Mouse (Mus musculus) right cerebral cortex, postnatal 4 days (tissue): ENCODE measurements at regions not wholly inside any gene's neighbourhood (a gene's known extent, or its start where the extent isn't known, plus 50 kb on each side); places are given as distances from the start of the nearest gene placed in this dataset.
A peak's percentile ranks its signal among the peaks of the same experiment; 100 is the strongest.
"Not testable (repeated sequence)": the region's sequence is repeated elsewhere in the genome, so short reads cannot be mapped to it uniquely, and the experiment has no call there.

ENCODE experiments used
- DNase-seq: peaks from one replicate; pipeline ENCODE4 v3.0.0-alpha.2; 2022

- no peak for DNase-seq
Measured at GRCm38 (mm10) chr10:56793074-56793473, 415.9 kb downstream of the Gja1 start.

- no peak for DNase-seq
Measured at GRCm38 (mm10) chr10:56795396-56795795, 418.3 kb downstream of the Gja1 start.

- DNase-seq: no peak
Measured at GRCm38 (mm10) chr10:56799307-56799706, 422.2 kb downstream of the Gja1 start.

- no peak for DNase-seq
Measured at GRCm38 (mm10) chr10:56799745-56800144, 422.6 kb downstream of the Gja1 start.

DNA sequence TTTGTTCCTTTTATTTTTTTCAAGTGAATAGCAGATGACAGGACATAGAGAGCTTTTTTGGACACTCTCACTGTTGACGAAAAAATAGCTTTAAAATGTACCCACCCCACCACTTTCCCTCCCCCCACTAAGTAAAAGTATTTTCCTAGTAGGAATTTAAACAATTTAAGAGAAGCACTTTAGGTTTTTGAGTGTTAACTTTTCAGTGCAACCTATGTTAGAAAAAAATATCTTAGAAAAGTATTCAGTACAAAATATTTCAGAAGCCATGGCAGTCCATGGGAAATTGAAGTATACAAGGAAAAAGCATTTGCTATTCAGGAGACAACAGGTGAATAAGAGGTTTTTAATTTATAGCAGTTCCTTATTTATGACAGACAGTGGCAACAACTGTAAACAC lies 431.9 kb downstream of the Gja1 start:
- DNase-seq: no peak

DNA sequence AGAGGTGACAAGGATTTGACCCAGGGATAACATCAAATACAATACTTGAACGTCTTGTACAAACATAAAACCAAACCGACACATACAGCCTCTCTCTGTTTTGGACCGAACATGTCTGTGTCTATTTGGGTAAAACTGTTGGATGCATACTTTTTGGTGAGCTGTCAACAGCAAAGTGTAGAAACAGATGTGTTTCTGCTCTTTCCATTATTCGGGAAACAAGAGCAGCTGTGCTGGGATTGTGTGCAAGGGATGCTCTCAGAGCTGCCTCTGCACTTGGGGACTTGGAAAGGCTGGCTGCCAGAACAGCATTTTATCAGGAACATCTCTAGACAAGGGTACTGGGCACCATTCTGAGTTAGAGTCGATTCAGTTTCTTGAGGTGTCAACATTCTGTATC lies 445.0 kb downstream of the Gja1 start:
- no peak for DNase-seq

DNA sequence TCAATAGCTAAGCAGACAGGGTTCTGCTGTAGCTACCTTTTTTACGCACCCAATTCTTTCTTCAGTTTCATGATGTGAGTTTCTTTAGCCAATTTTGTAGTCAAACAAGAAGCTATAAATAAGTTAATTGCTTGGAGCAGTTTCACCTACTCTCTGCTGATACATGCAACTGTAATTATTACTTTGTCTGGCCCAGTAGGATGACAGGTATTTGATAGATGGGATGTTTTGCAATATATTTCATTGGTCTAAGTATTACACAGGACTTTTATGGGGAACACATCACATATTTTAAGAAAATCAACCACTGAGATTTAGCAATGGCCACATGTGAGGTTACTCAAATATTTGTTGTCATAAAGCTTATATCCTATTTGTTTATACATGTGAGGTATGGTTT lies 454.2 kb downstream of the Gja1 start:
- no peak for DNase-seq

GRCm38 (mm10) chr10:56831966-56832365 lies 454.8 kb downstream of the Gja1 start:
- no peak for DNase-seq

GRCm38 (mm10) chr10:56836130-56836529 lies 459.0 kb downstream of the Gja1 start:
- DNase-seq: no peak

DNA sequence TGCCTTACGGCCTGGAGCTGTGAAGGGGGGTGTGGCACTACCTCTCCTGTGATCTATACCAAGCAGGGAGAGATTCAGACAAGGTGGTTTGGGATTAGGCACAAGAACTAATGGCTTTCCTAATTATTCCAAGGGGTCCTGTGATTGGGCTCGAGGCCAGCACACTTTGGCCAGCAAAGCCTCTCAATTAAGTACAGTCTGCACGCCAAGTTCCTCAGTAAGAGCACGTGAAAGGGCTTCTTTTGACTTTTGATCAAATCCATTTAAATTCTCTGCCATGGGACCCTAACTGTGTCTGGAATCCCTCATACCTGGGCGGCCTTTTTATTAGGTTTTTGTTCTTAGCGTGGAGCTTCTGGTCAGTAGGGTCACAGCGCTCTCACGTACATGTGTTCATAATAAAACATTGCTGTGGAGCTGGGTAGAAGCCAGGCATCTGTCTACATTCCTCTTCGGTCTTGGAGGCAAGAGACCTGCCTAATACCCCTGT lies 461.9 kb downstream of the Gja1 start:
- DNase-seq: peak; percentile 58

DNA sequence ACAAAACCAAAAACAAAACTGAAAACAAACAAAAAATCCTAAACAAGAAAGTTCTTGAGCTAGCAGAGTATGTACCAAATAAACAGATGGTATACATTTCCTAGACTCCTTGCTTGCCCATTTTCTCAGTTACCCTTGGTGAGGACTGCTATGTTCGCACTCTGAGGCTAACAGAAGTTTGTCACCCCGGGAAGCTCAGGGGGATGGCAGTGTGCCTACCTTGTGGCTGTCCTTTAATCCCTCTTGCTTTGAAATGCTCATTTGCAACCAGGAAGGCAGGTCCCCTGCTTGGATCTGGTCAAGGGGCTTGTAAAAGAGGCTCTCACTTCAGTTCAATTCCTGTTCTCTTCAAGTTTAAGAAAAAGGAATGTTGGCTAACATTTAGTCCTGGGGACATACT lies 462.4 kb downstream of the Gja1 start:
- peak; percentile 22 for DNase-seq

- peak; percentile 24 for DNase-seq
Measured at GRCm38 (mm10) chr10:56840732-56841131, 463.6 kb downstream of the Gja1 start.

- DNase-seq: no peak
Measured at GRCm38 (mm10) chr10:56841486-56841885, 464.4 kb downstream of the Gja1 start.

DNA sequence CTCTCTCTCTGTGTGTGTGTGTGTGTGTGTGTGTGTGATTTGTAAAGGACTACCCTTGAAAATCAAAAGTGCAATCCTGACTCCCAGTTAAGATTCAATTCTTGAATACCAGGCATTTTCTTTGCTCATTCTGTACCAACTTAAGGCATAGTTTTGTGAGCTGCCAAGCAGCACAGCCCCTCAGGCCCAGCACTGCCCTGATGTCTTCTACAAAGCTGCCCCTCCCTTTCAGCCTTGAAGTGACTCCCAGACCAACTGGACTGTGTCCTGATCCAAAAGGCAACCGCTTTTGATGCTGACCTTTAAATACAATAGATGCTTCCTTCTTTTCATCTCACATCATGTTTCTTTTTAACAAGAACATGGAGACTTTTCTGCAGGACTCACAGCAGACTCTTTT lies 464.8 kb downstream of the Gja1 start:
- DNase-seq: no peak

- no peak for DNase-seq
Measured at GRCm38 (mm10) chr10:56852484-56852883, 475.4 kb downstream of the Gja1 start.

GRCm38 (mm10) chr10:56856186-56856585 lies 479.1 kb downstream of the Gja1 start:
- DNase-seq: no peak

- DNase-seq: no peak
Measured at GRCm38 (mm10) chr10:56879744-56880143, 502.6 kb downstream of the Gja1 start.

DNA sequence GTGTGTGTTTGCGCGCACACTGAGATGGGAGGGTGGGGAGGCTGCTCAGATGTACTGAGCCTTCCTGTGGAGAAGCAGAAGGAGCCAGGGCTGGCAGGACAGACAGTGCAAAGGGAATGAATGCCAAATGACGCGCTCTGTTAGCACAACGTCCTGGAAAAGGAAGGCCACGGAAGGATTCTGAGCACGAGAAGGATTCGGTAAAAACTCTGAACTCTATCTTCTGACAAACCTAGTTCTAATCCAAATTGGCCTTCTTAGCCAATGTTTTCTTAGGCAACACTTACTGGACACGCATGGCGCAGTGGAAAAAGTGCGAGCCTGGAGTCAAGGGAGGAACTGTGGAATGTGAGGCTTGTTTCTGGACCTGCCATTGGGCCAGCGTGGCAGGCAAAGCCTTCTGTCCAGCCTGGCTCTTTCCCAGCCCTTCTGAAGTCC lies 503.0 kb downstream of the Gja1 start:
- DNase-seq: no peak

DNA sequence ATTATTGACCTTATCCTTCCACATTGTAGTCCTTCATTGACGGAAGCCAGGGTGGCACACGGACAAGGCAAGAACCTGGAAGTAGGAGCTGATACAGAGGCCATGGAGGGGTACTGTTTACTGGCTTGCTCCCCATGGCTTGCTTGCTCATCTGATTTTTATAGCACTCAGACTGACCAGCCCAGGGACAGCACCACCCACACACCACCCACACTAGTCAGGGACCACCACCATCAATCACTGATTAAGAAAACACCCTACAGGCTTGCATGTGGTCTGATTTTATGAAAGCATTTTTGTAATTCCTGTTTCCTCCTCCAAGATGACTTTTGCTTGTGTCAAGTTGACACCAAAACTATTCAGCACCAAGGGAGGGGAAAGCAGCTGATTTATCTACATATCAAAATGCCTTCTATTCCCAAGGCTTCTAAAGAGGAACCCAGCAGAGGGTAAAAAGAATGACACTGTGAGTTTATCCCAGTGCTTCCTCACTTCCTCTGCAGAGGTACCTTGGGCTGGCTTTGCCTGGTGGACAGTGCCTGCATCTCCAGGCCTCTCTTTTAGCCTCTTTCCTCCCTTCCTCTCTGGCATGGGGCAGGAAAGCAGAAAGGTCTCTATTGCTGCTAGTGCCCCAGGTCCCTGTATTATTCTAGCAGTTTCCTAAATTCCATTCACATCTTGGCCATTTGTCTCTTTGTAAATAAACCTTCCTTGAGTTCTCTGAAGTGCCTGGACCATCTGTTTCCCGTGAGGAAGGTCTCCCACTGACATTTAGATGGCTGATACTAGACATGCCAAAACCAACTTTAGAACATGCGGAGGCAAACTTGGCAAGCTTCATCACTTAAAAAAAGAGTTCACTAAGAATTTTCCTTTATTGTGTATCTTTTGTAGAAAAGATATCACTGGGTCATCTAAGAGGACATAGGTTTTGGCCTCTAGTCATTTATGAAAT lies 507.6 kb downstream of the Gja1 start:
- no peak for DNase-seq

GRCm38 (mm10) chr10:56891530-56891929 lies 514.4 kb downstream of the Gja1 start:
- DNase-seq: not testable (repeated sequence)

DNA sequence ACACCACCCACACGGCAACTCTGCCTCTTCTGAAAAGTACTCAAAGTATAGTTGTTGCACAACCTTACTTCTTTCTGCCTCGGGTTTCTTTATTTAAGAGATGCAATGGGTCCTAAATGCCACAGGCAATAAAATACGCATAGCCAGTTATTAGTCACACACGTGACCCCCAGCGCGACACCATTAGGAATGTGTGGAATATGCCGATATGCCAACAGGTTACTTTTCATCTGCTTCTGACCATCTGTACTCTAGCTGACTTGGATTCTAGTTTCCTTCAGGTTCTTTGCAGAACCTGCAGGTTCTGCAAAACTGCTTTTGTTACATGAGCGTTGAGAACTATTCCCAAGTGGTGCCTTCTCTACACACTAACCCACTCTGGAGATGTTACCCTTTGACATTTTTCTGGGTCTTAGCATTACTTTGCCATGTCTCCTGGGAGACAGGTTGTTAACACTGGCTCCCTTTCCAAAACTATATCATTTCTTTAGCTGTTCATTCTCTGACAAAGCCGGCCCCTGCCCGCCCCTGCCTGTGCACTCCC lies 515.6 kb downstream of the Gja1 start:
- DNase-seq: no peak

DNA sequence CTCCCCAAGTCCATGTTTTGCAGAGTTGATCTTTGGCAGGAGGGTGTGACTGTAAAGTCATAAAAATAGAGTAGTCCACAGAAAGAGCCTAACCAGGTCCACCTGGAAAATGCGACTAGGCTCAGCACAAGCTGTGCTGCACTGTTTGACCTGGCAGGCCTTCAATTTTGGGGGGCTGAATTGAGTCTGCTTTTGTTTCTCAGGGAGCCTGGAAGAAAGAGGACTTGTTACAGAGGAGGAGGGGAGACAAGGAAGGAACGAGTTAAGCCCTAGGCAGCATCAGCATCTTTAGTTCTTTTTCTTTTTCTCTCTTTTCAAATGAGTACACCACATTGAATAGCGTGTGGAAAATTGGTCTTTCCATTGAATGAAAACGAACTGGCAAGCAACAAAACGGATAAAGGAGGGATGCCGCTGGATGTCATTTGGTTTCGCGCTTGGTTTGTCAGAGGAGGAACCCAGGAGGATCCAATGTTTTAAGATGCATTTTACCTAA lies 516.1 kb downstream of the Gja1 start:
- DNase-seq: peak; percentile 40

- no peak for DNase-seq
Measured at GRCm38 (mm10) chr10:56899640-56900274, 522.6 kb downstream of the Gja1 start.

DNA sequence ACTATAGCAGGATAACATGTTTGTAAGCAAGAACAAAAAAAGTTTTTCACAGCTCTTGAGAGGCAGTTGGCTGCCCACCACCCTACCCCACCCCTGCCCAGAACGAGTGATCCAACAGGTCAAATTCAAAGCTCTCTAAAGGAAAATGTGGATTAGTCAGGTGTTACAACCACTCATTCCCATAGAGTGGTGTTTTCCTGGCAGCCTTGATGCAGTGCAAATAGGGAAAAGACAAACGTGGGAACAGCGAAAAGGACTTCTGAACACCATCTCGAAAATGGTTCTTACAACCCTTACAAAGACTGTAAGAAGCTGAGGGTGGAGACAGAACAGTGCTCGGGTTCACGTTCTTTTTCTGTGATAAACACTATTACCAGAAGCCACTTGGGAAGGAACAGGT lies 523.8 kb downstream of the Gja1 start:
- DNase-seq: no peak
